13 mouse cellular contexts compared by ENCODE assay signal in genomic region chr4:43476604-43477003, GRCm38 (mm10). TPM values are rescaled to one million over a fixed set of nuclear protein-coding genes. Genes with fewer than 3 reads are reported as not detected.
A peak's percentile ranks its signal among the peaks of the same experiment; 100 is the strongest.
DNase-seq lines count a peak whose midpoint lies in the region; ATAC-seq and TF ChIP-seq lines count a peak whose summit lies in the region.
"Had no signal": no experiment of that assay in that cellular context is flagged by ENCODE, and none has a peak within 500 bp of the region (broad histone marks: within the 10 kb centered on the region; RNA-seq: fewer than 3 reads in every experiment).

No protein-coding gene starts in this region.

- ATAC-seq in heart, postnatal 0 days (ENCODE audit: insufficient read depth, low read depth): no peak
- ATAC-seq in lung, postnatal 0 days: no peak

- WGBS in heart, postnatal 0 days: 83% methylated on average over 5 of the region's 6 CpGs
- 84% methylated on average over 6 of the region's 6 CpGs for WGBS in lung, postnatal 0 days
- 90% methylated on average over 6 of the region's 6 CpGs for WGBS in embryonic facial prominence, embryonic 10.5 days

- no peaks in the 10 kb centered on the region for H3K4me1 ChIP-seq in heart, postnatal 0 days (ENCODE audit: control insufficient read depth, insufficient read depth)
- H3K4me1 ChIP-seq in lung, postnatal 0 days (ENCODE audit: insufficient read depth, low read depth, low read length): peaks cover 3% of the 10 kb centered on the region; the same call in 1 of the 2 replicates
- peaks cover 11% of the 10 kb centered on the region; the same call in 1 of the 2 replicates for H3K4me1 ChIP-seq in embryonic facial prominence, embryonic 10.5 days
- H3K4me1 ChIP-seq: limb, embryonic 12.5 days; midbrain, embryonic 12.5 days had no signal

- no peak for TF ChIP-seq EP300 in heart, postnatal 0 days (IDR thresholded peaks at IDR 0.05; ENCODE audit: low read depth)
- no peak for TF ChIP-seq EP300 in lung, postnatal 0 days (IDR thresholded peaks at IDR 0.05)

- H3K9ac ChIP-seq in heart, postnatal 0 days (replicated peaks; ENCODE audit: low read depth, low read length): no peak overlapping the region
- no peak overlapping the region for H3K9ac ChIP-seq in lung, postnatal 0 days (replicated peaks; ENCODE audit: low read depth)
- H3K9ac ChIP-seq: limb, embryonic 12.5 days; midbrain, embryonic 12.5 days had no signal

- no peak overlapping the region for H3K4me3 ChIP-seq in heart, postnatal 0 days (ENCODE audit: low read depth, low read length)
- no peak overlapping the region for H3K4me3 ChIP-seq in lung, postnatal 0 days (ENCODE audit: low read depth, low read length)
- no peak overlapping the region for H3K4me3 ChIP-seq in embryonic facial prominence, embryonic 10.5 days
- H3K4me3 ChIP-seq: limb, embryonic 12.5 days; midbrain, embryonic 12.5 days had no signal

- intact Hi-C loops in heart, postnatal 36 days (cut with DNase I): loop anchor here (5.0 kb wide), 1 partner anchor 209 kb away; the partner anchor contains the start of gene Atp8b5

- DNase-seq in heart, postnatal 0 days (ENCODE audit: low spot score): no peak
- DNase-seq in heart, postnatal 36 days: no peak
- DNase-seq in lung, postnatal 0 days (ENCODE audit: low spot score): no peak
- DNase-seq in lung, postnatal 25 days (ENCODE audit: low spot score): no peak
- DNase-seq in adipocyte (ENCODE audit: low spot score): peak; percentile 40
- peak; percentile 52 for DNase-seq in thymus, postnatal 14 days
- no peak for DNase-seq in adrenal gland, postnatal 36 days
- no peak for DNase-seq in embryonic facial prominence, embryonic 10.5 days (ENCODE audit: low spot score)
- DNase-seq: adrenal gland, postnatal 14 days; cerebellum, adult 8-10 months had no signal

- peak; percentile 19; the same call in 1 of the 2 replicates for TF ChIP-seq CTCF in heart, postnatal 0 days (IDR thresholded peaks at IDR 0.05; ENCODE audit: low read depth)
- peak; percentile 37 for TF ChIP-seq CTCF in lung, postnatal 0 days (IDR thresholded peaks at IDR 0.05)

- H3K27me3 ChIP-seq in heart, postnatal 0 days (ENCODE audit: control insufficient read depth, insufficient read depth, low read length): no peaks in the 10 kb centered on the region
- H3K27me3 ChIP-seq in lung, postnatal 0 days (replicated peaks; ENCODE audit: insufficient read depth, low read length): no peaks in the 10 kb centered on the region
- no peaks in the 10 kb centered on the region; the same call in 1 of the 2 replicates for H3K27me3 ChIP-seq in embryonic facial prominence, embryonic 10.5 days (replicated peaks; ENCODE audit: low read depth, poor library complexity, severe bottlenecking)
- H3K27me3 ChIP-seq: limb, embryonic 12.5 days; midbrain, embryonic 12.5 days had no signal

- H3K4me2 ChIP-seq in heart, postnatal 0 days (ENCODE audit: low read depth, low read length): no peak overlapping the region
- no peak overlapping the region for H3K4me2 ChIP-seq in lung, postnatal 0 days (replicated peaks; ENCODE audit: low read depth, low read length)
- H3K4me2 ChIP-seq: limb, embryonic 12.5 days; midbrain, embryonic 12.5 days had no signal

- H3K27ac ChIP-seq in heart, postnatal 0 days (ENCODE audit: low read depth): no peak overlapping the region
- no peak overlapping the region for H3K27ac ChIP-seq in lung, postnatal 0 days (ENCODE audit: low read length)
- no peak overlapping the region for H3K27ac ChIP-seq in embryonic facial prominence, embryonic 10.5 days (replicated peaks)
- H3K27ac ChIP-seq: limb, embryonic 12.5 days; midbrain, embryonic 12.5 days had no signal

- H3K9me3 ChIP-seq in heart, postnatal 0 days (replicated peaks; ENCODE audit: control insufficient read depth, low read length): no peaks in the 10 kb centered on the region
- no peaks in the 10 kb centered on the region for H3K9me3 ChIP-seq in lung, postnatal 0 days (ENCODE audit: low read length)
- H3K9me3 ChIP-seq in embryonic facial prominence, embryonic 10.5 days: no peaks in the 10 kb centered on the region
- H3K9me3 ChIP-seq: G1E; limb, embryonic 12.5 days; midbrain, embryonic 12.5 days had no signal

- H3K36me3 ChIP-seq in heart, postnatal 0 days (replicated peaks; ENCODE audit: control insufficient read depth, insufficient read depth, low read length): no peaks in the 10 kb centered on the region
- H3K36me3 ChIP-seq in lung, postnatal 0 days (ENCODE audit: insufficient read depth, low read length): no peaks in the 10 kb centered on the region
- no peaks in the 10 kb centered on the region for H3K36me3 ChIP-seq in embryonic facial prominence, embryonic 10.5 days (replicated peaks)
- H3K36me3 ChIP-seq: G1E; limb, embryonic 12.5 days; midbrain, embryonic 12.5 days had no signal

RNA-seq across cellular contexts. Expression of gene Sit1, which starts 6.9 kb away (rescaled TPM):
- total RNA-seq in heart, postnatal 0 days (2014; rRNA removed; ENCODE audit: low replicate concordance): 2.8 TPM in 1 of 2 replicates, not detected in the other
- polyA plus RNA-seq in heart, postnatal 0 days (2015; fragmentation: Nextera tagmentation; extraction: Ambion mirVana): not detected in 2 replicates
- total RNA-seq in heart, postnatal 36 days (2021): not detected
- polyA plus RNA-seq in lung, postnatal 0 days (2015; fragmentation: Nextera tagmentation; extraction: Ambion mirVana): not detected in 2 replicates
- not detected for total RNA-seq in adrenal gland, postnatal 36 days (2021)
- not detected in 2 replicates for polyA plus RNA-seq in embryonic facial prominence, embryonic 10.5 days (2016; fragmentation: Nextera tagmentation; extraction: Ambion mirVana)
- total RNA-seq: G1E had no signal
- polyA plus RNA-seq: G1E; limb, embryonic 12.5 days; midbrain, embryonic 12.5 days had no signal

RNA-seq across cellular contexts. Expression of gene Ccdc107, which starts 16.1 kb away (rescaled TPM):
- total RNA-seq in heart, postnatal 0 days (2014; rRNA removed; ENCODE audit: low replicate concordance): 26.6 and 44.0 TPM in 2 replicates
- 81.7 and 82.4 TPM in 2 replicates for polyA plus RNA-seq in heart, postnatal 0 days (2015; fragmentation: Nextera tagmentation; extraction: Ambion mirVana)
- total RNA-seq in heart, postnatal 36 days (2021): 10 to 100 TPM; 25.3 to 29.8 TPM
- 81.0 and 82.7 TPM in 2 replicates for polyA plus RNA-seq in lung, postnatal 0 days (2015; fragmentation: Nextera tagmentation; extraction: Ambion mirVana)
- 10 to 100 TPM; 57.3 to 59.3 TPM for total RNA-seq in adrenal gland, postnatal 36 days (2021)
- 45.2 and 46.6 TPM in 2 replicates for polyA plus RNA-seq in embryonic facial prominence, embryonic 10.5 days (2016; fragmentation: Nextera tagmentation; extraction: Ambion mirVana)

RNA-seq across cellular contexts. Expression of gene Cd72, which starts 22.2 kb away (rescaled TPM):
- 0.08 and 0.81 TPM in 2 replicates for total RNA-seq in heart, postnatal 0 days (2014; rRNA removed; ENCODE audit: low replicate concordance)
- 3.4 TPM in 2 replicates for polyA plus RNA-seq in heart, postnatal 0 days (2015; fragmentation: Nextera tagmentation; extraction: Ambion mirVana)
- total RNA-seq in heart, postnatal 36 days (2021): 1 to 10 TPM in 1 of 2 experiments, under 1 TPM in 1; 0.89 to 1.6 TPM
- 2.7 and 3.1 TPM in 2 replicates for polyA plus RNA-seq in lung, postnatal 0 days (2015; fragmentation: Nextera tagmentation; extraction: Ambion mirVana)
- total RNA-seq in adrenal gland, postnatal 36 days (2021): 1 to 10 TPM; 2.7 to 3.4 TPM
- 2.3 TPM in 2 replicates for polyA plus RNA-seq in embryonic facial prominence, embryonic 10.5 days (2016; fragmentation: Nextera tagmentation; extraction: Ambion mirVana)

RNA-seq across cellular contexts. Expression of gene Arhgef39, which starts 22.9 kb away (rescaled TPM):
- total RNA-seq in heart, postnatal 0 days (2014; rRNA removed; ENCODE audit: low replicate concordance): 18.7 and 27.0 TPM in 2 replicates
- polyA plus RNA-seq in heart, postnatal 0 days (2015; fragmentation: Nextera tagmentation; extraction: Ambion mirVana): 7.3 and 8.8 TPM in 2 replicates
- total RNA-seq in heart, postnatal 36 days (2021): under 1 TPM; 0.39 to 0.62 TPM
- polyA plus RNA-seq in lung, postnatal 0 days (2015; fragmentation: Nextera tagmentation; extraction: Ambion mirVana): 2.4 and 3.5 TPM in 2 replicates
- 1 to 10 TPM; 2.6 to 3.5 TPM for total RNA-seq in adrenal gland, postnatal 36 days (2021)
- 44.1 and 48.2 TPM in 2 replicates for polyA plus RNA-seq in embryonic facial prominence, embryonic 10.5 days (2016; fragmentation: Nextera tagmentation; extraction: Ambion mirVana)

RNA-seq across cellular contexts. Expression of gene Car9, which starts 30.2 kb away (rescaled TPM):
- total RNA-seq in heart, postnatal 0 days (2014; rRNA removed; ENCODE audit: low replicate concordance): 4.6 TPM in 1 of 2 replicates, not detected in the other
- 0.80 and 1.1 TPM in 2 replicates for polyA plus RNA-seq in heart, postnatal 0 days (2015; fragmentation: Nextera tagmentation; extraction: Ambion mirVana)
- total RNA-seq in heart, postnatal 36 days (2021): under 1 TPM in 1 of 2 experiments, not detected in 1; 0.22 TPM
- 2.1 and 2.6 TPM in 2 replicates for polyA plus RNA-seq in lung, postnatal 0 days (2015; fragmentation: Nextera tagmentation; extraction: Ambion mirVana)
- total RNA-seq in adrenal gland, postnatal 36 days (2021): 1 to 10 TPM in 1 of 2 experiments, under 1 TPM in 1; 0.49 to 1.2 TPM
- polyA plus RNA-seq in embryonic facial prominence, embryonic 10.5 days (2016; fragmentation: Nextera tagmentation; extraction: Ambion mirVana): 0.96 and 1.0 TPM in 2 replicates
- polyA plus RNA-seq: G1E had no signal

Comparison
In these comparisons a context has a peak if more than half of its experiments do, and no peak if none do; other contexts are left out.
1. DNase-seq: peak in adipocyte (single experiment) and thymus, postnatal 14 days (single experiment); none in heart, postnatal 0 days (single experiment), heart, postnatal 36 days (0 of 2), lung, postnatal 0 days (single experiment), lung, postnatal 25 days (single experiment), adrenal gland, postnatal 36 days (0 of 2) and embryonic facial prominence, embryonic 10.5 days (single experiment).